In genomic region chr10:12837636-12838035, GRCm38 (mm10) we compare ENCODE assay signal across 13 mouse cellular contexts. TPM values are rescaled to one million over a fixed set of nuclear protein-coding genes. Genes with fewer than 3 reads are reported as not detected.
A peak's percentile ranks its signal among the peaks of the same experiment; 100 is the strongest.
DNase-seq lines count a peak whose midpoint lies in the region; ATAC-seq and TF ChIP-seq lines count a peak whose summit lies in the region.
"Had no signal": no experiment of that assay in that cellular context is flagged by ENCODE, and none has a peak within 500 bp of the region (broad histone marks: within the 10 kb centered on the region; RNA-seq: fewer than 3 reads in every experiment).

No protein-coding gene starts in this region.

- H3K4me3 ChIP-seq in heart, embryonic 10.5 days = no peak overlapping the region
- no peak overlapping the region for H3K4me3 ChIP-seq in left cerebral cortex, adult 2 months
- no peak overlapping the region for H3K4me3 ChIP-seq in forebrain, embryonic 14.5 days (ENCODE audit: low read depth, low read length)
- H3K4me3 ChIP-seq in embryonic facial prominence, embryonic 10.5 days = no peak overlapping the region
- H3K4me3 ChIP-seq: erythroblast, embryonic 14.5 days; kidney, embryonic 15.5 days; limb, embryonic 10.5 days had no signal

- H3K9me3 ChIP-seq in heart, embryonic 10.5 days = no peaks in the 10 kb centered on the region
- no peaks in the 10 kb centered on the region for H3K9me3 ChIP-seq in forebrain, embryonic 14.5 days (replicated peaks; ENCODE audit: control insufficient read depth, low read length)
- H3K9me3 ChIP-seq in embryonic facial prominence, embryonic 10.5 days = no peaks in the 10 kb centered on the region
- H3K9me3 ChIP-seq: kidney, embryonic 15.5 days; limb, embryonic 10.5 days had no signal

- peaks cover 30% of the 10 kb centered on the region for H3K4me1 ChIP-seq in heart, embryonic 10.5 days
- no peaks in the 10 kb centered on the region for H3K4me1 ChIP-seq in forebrain, embryonic 14.5 days (ENCODE audit: control insufficient read depth, insufficient read depth, low read length)
- H3K4me1 ChIP-seq in embryonic facial prominence, embryonic 10.5 days = peaks cover 14% of the 10 kb centered on the region

- intact Hi-C loops in heart, postnatal 10 days (cut with DNase I) = no loop called here
- intact Hi-C loops in left cerebral cortex, postnatal 4 days (cut with DNase I) = no loop called here
- intact Hi-C loops in left cerebral cortex, adult 2 months (cut with DNase I) = no loop called here

- peak; percentile 45 to 48 for DNase-seq in heart, postnatal 10 days
- DNase-seq in heart, embryonic 10.5 days (ENCODE audit: low spot score) = no peak
- peak; percentile 38 for DNase-seq in left cerebral cortex, postnatal 4 days
- no peak for DNase-seq in left cerebral cortex, adult 2 months (ENCODE audit: extremely low spot score in 1 of 2, low spot score in 2 of 2)
- peak; percentile 83 for DNase-seq in fibroblast of lung, adult 2 months (ENCODE audit: low read depth)
- peak; percentile 78 for DNase-seq in lung, postnatal 25 days (ENCODE audit: low spot score)
- no peak for DNase-seq in forebrain, embryonic 14.5 days (ENCODE audit: low spot score)
- DNase-seq in embryonic facial prominence, embryonic 10.5 days (ENCODE audit: low spot score) = no peak
- DNase-seq: thymus, postnatal 25 days had no signal

- WGBS in heart, embryonic 10.5 days = 70% methylated on average over 1 of the region's 1 CpGs
- WGBS in forebrain, embryonic 14.5 days = 40% methylated on average over 1 of the region's 1 CpGs
- 64% methylated on average over 1 of the region's 1 CpGs for WGBS in embryonic facial prominence, embryonic 10.5 days

- H3K4me2 ChIP-seq in forebrain, embryonic 14.5 days (ENCODE audit: low read length) = no peak overlapping the region
- H3K4me2 ChIP-seq: kidney, embryonic 15.5 days had no signal

- ATAC-seq in forebrain, embryonic 14.5 days = no peak

- H3K9ac ChIP-seq in forebrain, embryonic 14.5 days (ENCODE audit: low read length) = no peak overlapping the region
- H3K9ac ChIP-seq: kidney, embryonic 15.5 days had no signal

- H3K36me3 ChIP-seq in heart, embryonic 10.5 days = 0 out of 2 replicates have a peak, but pooled peaks cover 3% of the 10 kb centered on the region
- H3K36me3 ChIP-seq in forebrain, embryonic 14.5 days (ENCODE audit: control insufficient read depth, insufficient read depth, low read length) = no peaks in the 10 kb centered on the region
- H3K36me3 ChIP-seq in embryonic facial prominence, embryonic 10.5 days (replicated peaks) = no peaks in the 10 kb centered on the region
- H3K36me3 ChIP-seq: kidney, embryonic 15.5 days; limb, embryonic 10.5 days had no signal

- H3K27me3 ChIP-seq in heart, embryonic 10.5 days (ENCODE audit: insufficient read depth, poor library complexity, severe bottlenecking) = no peaks in the 10 kb centered on the region
- H3K27me3 ChIP-seq in forebrain, embryonic 14.5 days (replicated peaks; ENCODE audit: control insufficient read depth, insufficient read depth, low read length) = no peaks in the 10 kb centered on the region
- no peaks in the 10 kb centered on the region for H3K27me3 ChIP-seq in embryonic facial prominence, embryonic 10.5 days (replicated peaks; ENCODE audit: low read depth, poor library complexity, severe bottlenecking)
- H3K27me3 ChIP-seq: CH12.LX; kidney, embryonic 15.5 days had no signal

- no peak overlapping the region for H3K27ac ChIP-seq in heart, embryonic 10.5 days
- no peak overlapping the region for H3K27ac ChIP-seq in left cerebral cortex, adult 2 months
- H3K27ac ChIP-seq in forebrain, embryonic 14.5 days (ENCODE audit: low read depth, low read length) = no peak overlapping the region
- no peak overlapping the region for H3K27ac ChIP-seq in embryonic facial prominence, embryonic 10.5 days (replicated peaks)
- H3K27ac ChIP-seq: kidney, embryonic 15.5 days; limb, embryonic 10.5 days had no signal

- no peak for TF ChIP-seq CTCF in left cerebral cortex, adult 2 months (IDR thresholded peaks at IDR 0.05)

RNA-seq across cellular contexts. Expression of gene Utrn, which starts 31.5 kb away (rescaled TPM):
- total RNA-seq in heart, postnatal 10 days (2021) = 10 to 100 TPM; 77.6 to 80.3 TPM
- 65.2 and 68.5 TPM in 2 replicates for polyA plus RNA-seq in heart, embryonic 10.5 days (2016; fragmentation: Nextera tagmentation; extraction: Ambion mirVana)
- total RNA-seq in left cerebral cortex, postnatal 4 days (2021) = 10 to 100 TPM; 32.1 to 34.6 TPM
- total RNA-seq in left cerebral cortex, adult 2 months (2021) = 10 to 100 TPM; 65.4 to 69.3 TPM
- polyA plus RNA-seq in forebrain, embryonic 14.5 days (2014; fragmentation: Nextera tagmentation; extraction: Ambion mirVana) = 7.2 and 15.8 TPM in 2 replicates
- 58.8 and 63.8 TPM in 2 replicates for polyA plus RNA-seq in embryonic facial prominence, embryonic 10.5 days (2016; fragmentation: Nextera tagmentation; extraction: Ambion mirVana)

Comparison
In these comparisons a context has a peak if more than half of its experiments do, and no peak if none do; other contexts are left out.
1. DNase-seq: peak in heart, postnatal 10 days (2 of 2), left cerebral cortex, postnatal 4 days (single experiment), fibroblast of lung, adult 2 months (single experiment) and lung, postnatal 25 days (single experiment); none in heart, embryonic 10.5 days (single experiment), left cerebral cortex, adult 2 months (0 of 2), forebrain, embryonic 14.5 days (single experiment) and embryonic facial prominence, embryonic 10.5 days (single experiment).